Mouse (Mus musculus) midbrain, embryonic 15.5 days (tissue): ENCODE measurements around the gene Gfer. TPM values are rescaled to one million over a fixed set of nuclear protein-coding genes. Genes with fewer than 3 reads are reported as not detected.

Experiments
- ATAC-seq: fragments of 200-750 bp; cut with Nextera tagmentation; replicated peaks from 2 replicates; pipeline ENCODE4 v1.8.0; 2017; ENCODE audit warnings: moderate TSS enrichment
- H3K27ac ChIP-seq: fragments of 300-500 bp; sonication (generic); 2 replicates; pipeline ENCODE4 v1.5.1; 2015; ENCODE audit warnings: mild to moderate bottlenecking, inconsistent platforms
- H3K27me3 ChIP-seq: fragments of 300-500 bp; sonication (generic); replicated peaks from 2 replicates; pipeline ENCODE4 v1.6.1; 2015; ENCODE audit warnings: inconsistent platforms
- H3K36me3 ChIP-seq: fragments of 300-500 bp; sonication (generic); replicated peaks from 2 replicates; pipeline ENCODE4 v1.6.1; 2015; ENCODE audit warnings: inconsistent platforms
- H3K4me1 ChIP-seq: fragments of 300-500 bp; sonication (generic); 2 replicates; pipeline ENCODE4 v1.6.1; 2015; ENCODE audit warnings: inconsistent platforms
- H3K4me2 ChIP-seq: fragments of 300-500 bp; sonication (generic); 2 replicates; pipeline ENCODE4 v1.6.1; 2015; ENCODE audit warnings: inconsistent platforms, mild to moderate bottlenecking, moderate library complexity
- H3K4me3 ChIP-seq: fragments of 300-500 bp; sonication (generic); 2 replicates; pipeline ENCODE4 v1.5.1; 2015; ENCODE audit warnings: mild to moderate bottlenecking, inconsistent platforms
- H3K9ac ChIP-seq: fragments of 300-500 bp; sonication (generic); 2 replicates; pipeline ENCODE4 v1.6.1; 2015; ENCODE audit warnings: mild to moderate bottlenecking, inconsistent platforms
- H3K9me3 ChIP-seq: fragments of 300-500 bp; sonication (generic); 2 replicates; pipeline ENCODE4 v1.6.1; 2016; ENCODE audit warnings: inconsistent platforms
- WGBS: fragments of 180-500 bp; shearing (Covaris S2); methylation state at CpG from one replicate; pipeline ENCODE4 v1.1.7; 2015; ENCODE audit warnings: mixed read lengths; 5-methylcytosine and 5-hydroxymethylcytosine counted together
- polyA plus RNA-seq: library from polyadenylated mRNA; unstranded; fragments of >200 nt; fragmentation: Nextera tagmentation; extraction: Ambion mirVana; gene quantifications from 2 replicates; pipeline ENCODE4 v1.2.1, GENCODE M21; 2015

Gene Gfer
- 36.2 and 39.2 TPM in 2 replicates for polyA plus RNA-seq

DNA sequence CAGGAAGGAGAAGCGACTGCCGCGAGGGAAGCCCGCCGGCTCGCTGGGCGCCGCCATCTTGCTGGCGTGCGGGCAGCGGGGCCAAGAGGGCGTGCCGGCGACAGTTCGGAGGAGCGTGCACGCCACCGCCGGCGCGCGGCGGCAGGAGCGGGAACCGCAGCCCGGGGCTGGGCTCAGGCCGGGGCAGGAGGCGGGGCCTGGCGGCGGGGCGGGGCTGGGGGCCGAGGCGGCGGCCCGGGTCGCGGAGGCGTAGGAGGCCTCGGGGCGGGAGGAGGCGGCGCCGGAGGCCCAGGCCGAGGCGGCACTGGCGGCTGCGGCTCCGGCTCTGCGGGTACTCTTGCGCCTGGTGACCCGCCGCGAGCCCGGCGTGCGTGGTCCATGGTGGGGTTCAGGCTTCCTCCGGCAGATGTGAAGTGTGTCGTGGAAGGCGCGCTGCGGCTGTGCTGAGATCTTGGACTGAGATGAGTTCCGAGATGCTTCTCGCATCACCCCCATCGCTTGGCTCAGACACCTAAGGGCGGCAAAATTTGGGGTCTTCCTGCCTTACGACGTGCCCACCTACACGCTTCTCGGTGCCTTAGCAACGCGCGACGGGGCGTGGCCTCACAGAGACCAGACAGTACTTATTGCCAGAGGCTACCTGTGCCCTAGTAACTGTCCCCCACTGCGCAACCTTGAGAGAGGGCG, at the start of gene Gfer, which contains the start of gene Noxo1:
Gene Gfer (minus strand): TSS at position 146 of the 687 bp plus-strand sequence.
Gene Noxo1 (plus strand): TSS at position 224 of the 687 bp plus-strand sequence.
- Histone ChIP-seq H3K9me3 (no peaks in the 10 kb centered on the region), H3K9ac (peak within 1 kb of the TSS; percentile 81), H3K4me1 (peaks cover 23% of the 10 kb centered on the region), H3K4me3 (peak within 1 kb of the TSS; percentile 79), H3K27me3 (peaks cover 3% of the 10 kb centered on the region; the same call in 1 of the 2 replicates), H3K4me2 (peak within 1 kb of the TSS; percentile 58), H3K36me3 (peaks cover 17% of the 10 kb centered on the region), H3K27ac (peak within 1 kb of the TSS; percentile 91)
- peak; percentile 90 for ATAC-seq
- under 1% methylated on average over 73 of the region's 76 CpGs for WGBS

DNA sequence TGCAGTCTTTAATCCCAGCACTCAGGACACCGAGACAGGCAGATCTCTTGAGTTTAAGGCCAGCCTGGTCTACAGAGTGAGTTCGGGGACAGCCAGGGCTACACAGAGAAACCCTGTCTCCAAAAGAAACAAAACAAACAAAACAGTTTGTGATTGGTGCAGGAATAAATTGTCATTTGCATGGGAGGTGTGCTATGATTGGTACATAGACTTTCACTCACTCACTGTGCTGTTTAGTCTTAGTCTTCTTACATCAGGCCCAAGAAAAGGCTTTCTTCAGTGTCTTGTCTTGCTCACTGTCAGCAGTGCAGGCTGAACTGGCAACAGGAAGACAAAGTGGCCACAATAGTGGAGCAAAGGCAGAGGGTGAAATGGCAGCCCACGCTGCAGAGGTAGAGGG, 48.4 kb upstream of the Gfer start:
- Histone ChIP-seq H3K27me3 (peaks cover 3% of the 10 kb centered on the region), H3K4me1 (no peaks in the 10 kb centered on the region), H3K9me3 (no peaks in the 10 kb centered on the region), H3K4me2 (no peak overlapping the region), H3K9ac (no peak overlapping the region), H3K36me3 (no peaks in the 10 kb centered on the region), H3K27ac (no peak overlapping the region), H3K4me3 (no peak overlapping the region)
- no peak for ATAC-seq
- 68% methylated on average over 3 of the region's 3 CpGs for WGBS

DNA sequence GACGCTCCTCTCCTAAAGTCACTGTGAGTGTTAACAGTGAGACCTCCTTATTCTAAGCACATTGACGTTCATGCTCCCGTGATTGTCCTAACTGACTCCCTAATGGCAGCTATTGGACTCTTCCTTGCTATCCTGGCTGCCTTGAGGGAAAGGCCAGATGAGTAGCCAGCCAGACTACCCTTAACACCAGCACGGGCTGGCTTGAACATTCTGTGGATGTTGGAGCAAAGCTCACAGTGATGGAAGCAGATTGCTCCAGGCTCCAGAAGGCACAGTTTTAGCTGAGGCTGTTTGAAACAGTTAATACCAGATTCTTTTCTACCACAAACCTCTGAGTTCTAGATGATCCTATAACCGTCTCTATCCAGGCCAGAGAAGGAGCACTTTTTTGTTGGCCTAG, 47.9 kb upstream of the Gfer start:
- no peak for ATAC-seq
- peaks cover 3% of the 10 kb centered on the region for H3K27me3 ChIP-seq
- no peaks in the 10 kb centered on the region for H3K36me3 ChIP-seq
- no peak overlapping the region for H3K4me2 ChIP-seq
- H3K4me3 ChIP-seq: no peak overlapping the region
- WGBS: 76% methylated on average over 5 of the region's 5 CpGs
- no peak overlapping the region for H3K9ac ChIP-seq
- no peak overlapping the region for H3K27ac ChIP-seq
- H3K4me1 ChIP-seq: no peaks in the 10 kb centered on the region
- H3K9me3 ChIP-seq: no peaks in the 10 kb centered on the region

DNA sequence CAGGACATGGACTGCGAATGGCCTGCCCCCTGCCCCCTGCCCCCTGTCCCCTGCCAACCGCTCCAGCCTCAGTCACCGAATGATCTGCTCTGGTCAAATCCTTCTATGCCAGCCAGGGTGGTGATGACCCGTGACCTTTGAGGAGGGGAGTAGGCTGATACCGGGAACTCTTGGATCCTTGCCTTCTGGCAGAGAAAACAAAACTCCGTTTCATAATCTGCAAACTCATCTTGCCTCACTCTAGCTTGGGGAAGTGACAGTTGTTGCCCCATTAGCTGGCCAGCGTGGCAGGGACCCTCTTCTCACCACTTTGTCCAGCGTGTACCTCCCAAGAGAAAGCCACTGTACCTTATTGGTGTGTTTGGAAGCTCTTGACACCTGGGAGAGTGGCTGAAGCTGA, 46.4 kb upstream of the Gfer start:
- no peak overlapping the region for H3K4me2 ChIP-seq
- H3K27ac ChIP-seq: no peak overlapping the region
- no peaks in the 10 kb centered on the region for H3K36me3 ChIP-seq
- H3K9me3 ChIP-seq: no peaks in the 10 kb centered on the region
- H3K9ac ChIP-seq: no peak overlapping the region
- ATAC-seq: no peak
- WGBS: 84% methylated on average over 8 of the region's 8 CpGs
- H3K4me3 ChIP-seq: no peak overlapping the region
- H3K27me3 ChIP-seq: no peaks in the 10 kb centered on the region
- peaks cover 4% of the 10 kb centered on the region; the same call in 1 of the 2 replicates for H3K4me1 ChIP-seq

DNA sequence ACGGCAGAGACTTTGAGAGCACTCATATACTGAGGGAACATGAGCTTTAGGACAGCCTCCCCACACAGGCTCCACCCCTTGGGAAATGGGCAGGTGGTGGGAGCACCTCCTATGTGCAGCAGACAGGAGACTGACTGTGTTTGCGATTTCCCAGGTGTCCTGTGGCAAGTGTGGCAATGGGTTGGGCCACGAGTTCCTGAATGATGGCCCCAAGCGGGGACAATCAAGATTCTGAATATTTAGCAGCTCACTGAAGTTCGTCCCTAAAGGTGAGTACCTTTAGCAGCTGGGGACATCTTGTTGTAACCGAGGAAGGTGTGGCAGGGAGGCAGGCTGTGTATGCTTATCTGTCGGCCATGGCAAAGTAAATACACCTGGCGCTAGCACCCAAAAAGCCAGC, 44.0 kb upstream of the Gfer start:
- Histone ChIP-seq H3K36me3 (no peaks in the 10 kb centered on the region), H3K9ac (no peak overlapping the region), H3K27ac (no peak overlapping the region), H3K4me1 (peaks cover 18% of the 10 kb centered on the region), H3K4me3 (no peak overlapping the region), H3K4me2 (no peak overlapping the region), H3K27me3 (no peaks in the 10 kb centered on the region), H3K9me3 (no peaks in the 10 kb centered on the region)
- WGBS: 83% methylated on average over 8 of the region's 8 CpGs
- ATAC-seq: no peak

DNA sequence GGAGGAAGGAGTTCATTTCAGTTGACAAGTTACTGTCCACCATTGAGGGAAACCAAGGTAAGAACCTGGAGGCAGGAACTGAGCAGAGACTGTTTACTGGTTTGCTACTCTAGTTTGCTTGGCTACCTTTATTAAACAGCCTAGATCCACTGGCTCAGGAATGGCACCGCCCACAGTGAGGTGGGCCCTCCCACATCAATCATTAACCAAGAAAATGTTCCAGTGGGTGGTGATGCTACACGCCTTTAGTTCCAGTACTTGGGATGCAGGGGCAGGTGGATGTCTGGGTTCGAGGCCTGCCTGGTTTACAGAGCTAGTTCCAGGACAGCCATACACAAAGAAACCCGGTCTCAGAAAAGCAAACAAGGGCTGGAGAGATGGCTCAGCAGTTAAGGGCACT, 42.3 kb upstream of the Gfer start:
- no peaks in the 10 kb centered on the region for H3K27me3 ChIP-seq
- H3K27ac ChIP-seq: no peak overlapping the region
- H3K4me3 ChIP-seq: no peak overlapping the region
- ATAC-seq: no peak
- H3K4me2 ChIP-seq: no peak overlapping the region
- peaks cover 18% of the 10 kb centered on the region for H3K4me1 ChIP-seq
- no peaks in the 10 kb centered on the region for H3K36me3 ChIP-seq
- H3K9ac ChIP-seq: no peak overlapping the region
- H3K9me3 ChIP-seq: no peaks in the 10 kb centered on the region
- WGBS: 90% methylated on average over 4 of the region's 4 CpGs

DNA sequence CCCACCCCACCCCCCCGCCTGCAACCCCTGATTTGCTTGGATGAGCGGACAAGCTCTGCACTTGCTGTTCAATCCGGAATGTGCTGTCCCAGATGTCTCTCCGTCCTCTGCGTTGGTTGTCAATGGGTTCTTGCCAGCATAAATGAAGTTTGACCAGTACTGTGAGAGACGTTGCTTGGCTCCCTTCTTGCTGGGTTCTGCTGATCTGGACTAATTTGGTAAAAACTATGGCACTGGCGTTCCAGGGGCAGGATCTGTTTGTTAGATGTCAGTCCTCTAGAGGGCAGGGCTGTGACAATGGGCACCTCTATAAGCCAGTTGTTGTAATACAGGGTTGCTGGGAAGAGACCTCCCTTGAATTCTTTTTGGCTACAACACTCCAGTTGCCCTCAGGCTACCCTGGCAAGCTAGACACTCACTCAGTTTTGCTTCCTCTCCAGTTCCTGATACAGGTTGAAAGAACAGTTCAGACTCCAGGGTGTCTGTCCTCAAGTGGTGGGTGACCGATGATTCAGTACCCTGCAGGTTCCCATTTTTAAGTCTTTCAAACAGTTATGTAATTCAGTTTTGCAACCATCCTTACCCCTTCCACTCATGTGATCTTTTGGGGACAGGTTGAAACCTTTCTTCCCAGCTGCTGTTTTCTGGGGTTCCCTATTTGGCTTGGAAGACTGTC, 41.3 kb upstream of the Gfer start:
- H3K4me1 ChIP-seq: peaks cover 18% of the 10 kb centered on the region
- no peaks in the 10 kb centered on the region for H3K36me3 ChIP-seq
- no peak for ATAC-seq
- H3K4me2 ChIP-seq: peak overlapping the region; percentile 82
- peak overlapping the region; percentile 49 for H3K4me3 ChIP-seq
- no peaks in the 10 kb centered on the region for H3K9me3 ChIP-seq
- H3K9ac ChIP-seq: no peak overlapping the region
- 27% methylated on average over 8 of the region's 8 CpGs for WGBS
- no peak overlapping the region for H3K27ac ChIP-seq
- no peaks in the 10 kb centered on the region for H3K27me3 ChIP-seq

DNA sequence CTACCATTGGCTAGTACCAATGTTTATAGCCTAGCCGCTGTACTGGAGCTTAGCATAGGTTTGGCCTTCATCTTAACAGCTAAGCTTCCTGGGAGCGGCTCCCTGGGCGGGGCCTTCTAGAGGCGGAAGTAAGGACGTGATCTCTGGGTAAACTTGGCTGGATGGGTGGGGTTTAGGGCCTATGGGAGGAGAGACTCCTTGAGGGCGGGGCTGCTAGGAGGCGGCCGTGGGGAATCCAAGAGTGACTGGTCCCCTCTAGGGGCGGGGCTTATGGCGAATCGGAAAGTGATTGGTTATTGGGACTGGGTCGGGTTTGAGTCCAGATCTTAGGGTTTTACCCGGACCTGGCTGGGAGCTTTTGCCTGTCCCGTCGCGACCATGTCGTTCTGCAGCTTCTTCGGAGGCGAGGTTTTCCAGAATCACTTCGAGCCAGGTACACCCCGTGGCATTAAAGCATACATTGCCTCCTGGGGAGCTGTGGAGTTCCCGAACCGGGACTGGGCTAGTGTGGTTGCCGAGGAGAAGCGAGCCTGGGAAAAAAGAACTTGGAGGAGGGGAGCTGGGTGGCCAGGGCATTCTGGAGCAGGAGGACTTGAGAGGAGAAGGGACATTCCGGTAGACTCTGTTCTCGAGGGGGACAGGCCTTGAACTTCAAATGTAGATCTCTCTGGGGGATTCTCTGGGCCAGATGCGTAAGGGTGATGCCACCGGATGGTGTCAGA, 40.5 kb upstream of the Gfer start, which contains the start of gene Msrb1:
Gene Msrb1 (plus strand): TSS at position 313 of the 722 bp plus-strand sequence.
- H3K4me1 ChIP-seq: peaks cover 18% of the 10 kb centered on the region
- peak; percentile 96 for ATAC-seq
- WGBS: 1% methylated on average over 29 of the region's 29 CpGs
- peak within 1 kb of the TSS; percentile 49 for H3K4me3 ChIP-seq
- H3K27ac ChIP-seq: peak within 1 kb of the TSS; percentile 27; the same call in 1 of the 2 replicates
- H3K9ac ChIP-seq: peak within 1 kb of the TSS; percentile 58
- peak within 1 kb of the TSS; percentile 82 for H3K4me2 ChIP-seq
- H3K27me3 ChIP-seq: no peaks in the 10 kb centered on the region
- H3K9me3 ChIP-seq: no peaks in the 10 kb centered on the region
- H3K36me3 ChIP-seq: no peaks in the 10 kb centered on the region

DNA sequence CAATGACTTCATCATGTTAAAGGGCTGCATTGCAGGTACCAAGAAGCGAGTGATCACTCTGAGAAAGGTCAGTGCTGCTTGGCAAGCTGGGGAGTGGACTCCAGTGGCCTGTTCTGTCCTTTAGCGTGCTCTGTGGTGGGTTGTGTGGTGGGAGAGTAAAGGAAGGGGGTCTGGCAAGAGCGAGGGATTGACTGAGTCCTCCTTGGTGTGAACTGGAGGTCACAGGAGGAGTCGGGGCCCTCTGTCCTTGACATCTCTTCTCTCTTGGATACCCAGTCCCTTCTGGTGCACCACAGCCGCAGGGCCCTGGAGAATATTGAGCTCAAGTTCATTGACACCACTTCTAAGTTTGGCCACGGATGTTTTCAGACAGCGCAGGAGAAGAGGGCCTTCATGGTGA, 39.5 kb upstream of the Gfer start:
- no peaks in the 10 kb centered on the region for H3K9me3 ChIP-seq
- no peak overlapping the region for H3K9ac ChIP-seq
- no peak overlapping the region for H3K4me3 ChIP-seq
- peak overlapping the region; percentile 82; the same call in 1 of the 2 replicates for H3K4me2 ChIP-seq
- H3K27me3 ChIP-seq: no peaks in the 10 kb centered on the region
- no peak for ATAC-seq
- WGBS: 78% methylated on average over 7 of the region's 7 CpGs
- H3K27ac ChIP-seq: no peak overlapping the region
- peaks cover 18% of the 10 kb centered on the region for H3K4me1 ChIP-seq
- no peaks in the 10 kb centered on the region for H3K36me3 ChIP-seq

DNA sequence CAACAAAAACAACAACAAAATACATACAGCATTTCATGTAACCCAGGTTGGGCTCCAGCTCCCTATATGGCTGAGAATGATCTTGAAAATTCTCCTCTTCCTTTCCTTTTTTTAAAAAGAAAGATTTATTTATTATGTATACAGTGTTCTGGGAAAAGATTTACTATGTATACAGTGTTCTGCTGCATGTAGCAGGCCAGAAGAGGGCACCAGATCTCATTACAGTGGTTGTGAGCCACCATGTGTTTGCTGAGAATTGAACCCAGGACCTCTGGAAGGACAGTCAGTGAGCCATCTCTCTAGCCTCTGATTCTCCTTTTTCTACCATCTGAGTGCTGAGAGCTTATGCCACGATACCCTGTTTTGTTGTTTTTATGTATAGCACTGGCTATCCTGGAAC, 38.6 kb upstream of the Gfer start:
- 91% methylated on average over 1 of the region's 1 CpGs for WGBS

DNA sequence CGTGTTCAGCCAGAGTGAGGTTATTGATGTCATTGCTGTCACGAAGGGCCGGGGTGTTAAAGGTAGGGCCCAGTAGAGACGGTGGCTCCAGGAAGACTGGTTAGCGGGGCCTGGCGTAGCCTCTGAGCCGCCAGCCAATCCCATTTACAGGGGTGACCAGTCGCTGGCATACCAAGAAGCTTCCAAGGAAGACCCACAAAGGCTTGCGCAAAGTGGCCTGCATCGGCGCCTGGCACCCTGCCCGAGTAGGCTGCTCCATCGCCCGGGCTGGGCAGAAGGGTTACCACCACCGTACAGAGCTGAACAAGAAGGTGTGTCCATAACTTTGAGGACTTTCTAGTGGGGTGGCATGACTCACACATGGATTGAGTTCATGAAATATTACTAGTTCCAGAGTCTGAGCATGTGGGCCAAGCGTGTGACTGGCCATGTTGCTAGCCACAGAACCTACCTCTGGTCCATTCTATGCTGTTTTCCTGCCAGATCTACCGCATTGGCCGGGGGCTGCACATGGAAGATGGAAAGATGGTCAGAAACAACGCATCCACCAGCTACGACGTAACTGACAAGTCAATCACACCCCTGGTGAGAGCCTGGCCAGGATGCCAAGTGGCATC, 37.6 kb upstream of the Gfer start:
- H3K9me3 ChIP-seq: no peaks in the 10 kb centered on the region
- no peak overlapping the region; the same call in 1 of the 2 replicates for H3K9ac ChIP-seq
- no peak for ATAC-seq
- H3K36me3 ChIP-seq: no peaks in the 10 kb centered on the region
- WGBS: 88% methylated on average over 21 of the region's 21 CpGs
- H3K4me3 ChIP-seq: no peak overlapping the region
- H3K27me3 ChIP-seq: no peaks in the 10 kb centered on the region; the same call in 1 of the 2 replicates
- no peak overlapping the region for H3K4me2 ChIP-seq
- H3K4me1 ChIP-seq: peaks cover 18% of the 10 kb centered on the region
- no peak overlapping the region for H3K27ac ChIP-seq

More for the DNA sequence above, 38.6 kb upstream of the Gfer start:
- no peak for ATAC-seq
- H3K4me2 ChIP-seq: no peak overlapping the region
- H3K27ac ChIP-seq: no peak overlapping the region
- H3K9me3 ChIP-seq: no peaks in the 10 kb centered on the region
- H3K36me3 ChIP-seq: no peaks in the 10 kb centered on the region
- H3K27me3 ChIP-seq: no peaks in the 10 kb centered on the region
- no peak overlapping the region for H3K4me3 ChIP-seq
- H3K9ac ChIP-seq: no peak overlapping the region
- peaks cover 18% of the 10 kb centered on the region for H3K4me1 ChIP-seq
